In the genomic region with DNA sequence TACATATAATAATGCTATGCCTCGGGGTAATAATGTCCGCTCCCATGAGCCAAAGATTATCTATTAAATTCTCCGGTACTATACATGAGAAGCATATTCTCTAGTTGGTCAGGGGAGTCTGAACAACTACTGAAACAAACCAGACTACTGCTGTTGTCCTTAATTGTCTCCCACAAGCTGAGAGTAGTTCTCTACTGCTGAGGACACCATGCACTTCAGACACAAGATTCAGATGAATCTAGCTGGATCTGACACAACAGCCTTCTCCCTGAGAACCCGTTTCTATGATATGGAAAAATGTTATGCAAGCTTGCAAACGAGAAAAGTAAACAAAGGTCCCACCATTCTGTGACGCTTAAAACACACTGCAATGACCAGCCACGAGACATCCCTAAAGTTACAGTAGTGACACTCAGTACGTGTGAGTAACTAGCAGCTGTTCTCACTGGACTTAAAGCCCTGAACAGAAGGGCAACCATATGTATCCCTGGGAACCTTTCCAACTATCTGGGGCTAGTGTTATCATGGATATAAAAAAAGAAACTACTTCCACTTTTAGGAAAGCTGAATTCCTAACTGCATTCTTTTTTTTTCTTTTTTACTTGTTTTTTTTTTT, we compare ENCODE assay signal across 11 mouse cellular contexts.
DNase-seq lines count a peak whose midpoint lies in the region; ATAC-seq and TF ChIP-seq lines count a peak whose summit lies in the region.
"Had no signal": no experiment of that assay in that cellular context is flagged by ENCODE, and none has a peak within 500 bp of the region (broad histone marks: within the 10 kb centered on the region; RNA-seq: fewer than 3 reads in every experiment).

No protein-coding gene starts in this region.

- TF ChIP-seq EP300 in lung, postnatal 0 days (IDR thresholded peaks at IDR 0.05) = no peak

- H3K4me1 ChIP-seq in lung, postnatal 0 days (ENCODE audit: insufficient read depth, low read depth, low read length) = no peaks in the 10 kb centered on the region
- H3K4me1 ChIP-seq: midbrain, embryonic 15.5 days had no signal

- H3K27ac ChIP-seq in lung, postnatal 0 days (ENCODE audit: low read length) = no peak overlapping the region
- H3K27ac ChIP-seq: midbrain, embryonic 15.5 days had no signal

- peak; percentile 53 for ATAC-seq in lung, postnatal 0 days
- ATAC-seq: midbrain, embryonic 15.5 days had no signal

- H3K9ac ChIP-seq in lung, postnatal 0 days (replicated peaks; ENCODE audit: low read depth) = no peak overlapping the region
- H3K9ac ChIP-seq: midbrain, embryonic 15.5 days had no signal

- H3K27me3 ChIP-seq in lung, postnatal 0 days (replicated peaks; ENCODE audit: insufficient read depth, low read length) = no peaks in the 10 kb centered on the region
- H3K27me3 ChIP-seq: midbrain, embryonic 15.5 days had no signal

- no peaks in the 10 kb centered on the region for H3K36me3 ChIP-seq in lung, postnatal 0 days (ENCODE audit: insufficient read depth, low read length)
- H3K36me3 ChIP-seq: G1E; midbrain, embryonic 15.5 days had no signal

- DNase-seq in lung, postnatal 0 days (ENCODE audit: low spot score) = peak; percentile 56
- no peak for DNase-seq in lung, postnatal 14 days
- peak; percentile 22 to 48 for DNase-seq in cerebellum, postnatal 25 days
- peak; percentile 30 for DNase-seq in layer of hippocampus, adult 9-11 months
- peak; percentile 5 to 55 for DNase-seq in right cerebral cortex, postnatal 36 days (ENCODE audit: low spot score in 2 of 2)
- DNase-seq in yolk sac, embryonic 10.5 days (ENCODE audit: low spot score) = no peak
- DNase-seq in heart, adult 18-20 months = no peak
- DNase-seq: retina, postnatal 1 day had no signal

- H3K9me3 ChIP-seq in lung, postnatal 0 days (ENCODE audit: low read length) = no peaks in the 10 kb centered on the region
- H3K9me3 ChIP-seq: G1E; midbrain, embryonic 15.5 days had no signal

- no peak overlapping the region for H3K4me2 ChIP-seq in lung, postnatal 0 days (replicated peaks; ENCODE audit: low read depth, low read length)
- H3K4me2 ChIP-seq: midbrain, embryonic 15.5 days had no signal

- WGBS in lung, postnatal 0 days = 51% methylated on average over 8 of the region's 8 CpGs

- no peak overlapping the region for H3K4me3 ChIP-seq in lung, postnatal 0 days (ENCODE audit: low read depth, low read length)
- H3K4me3 ChIP-seq: erythroblast, embryonic 14.5 days; midbrain, embryonic 15.5 days had no signal

- TF ChIP-seq CTCF in lung, postnatal 0 days (IDR thresholded peaks at IDR 0.05) = no peak

Comparison
In these comparisons a context has a peak if more than half of its experiments do, and no peak if none do; other contexts are left out.
1. DNase-seq: peak in lung, postnatal 0 days (single experiment), cerebellum, postnatal 25 days (2 of 2), layer of hippocampus, adult 9-11 months (single experiment) and right cerebral cortex, postnatal 36 days (2 of 2); none in lung, postnatal 14 days (single experiment), yolk sac, embryonic 10.5 days (single experiment) and heart, adult 18-20 months (0 of 2).